Mouse (Mus musculus): ENCODE results near the gene Btbd35f25.

DNA sequence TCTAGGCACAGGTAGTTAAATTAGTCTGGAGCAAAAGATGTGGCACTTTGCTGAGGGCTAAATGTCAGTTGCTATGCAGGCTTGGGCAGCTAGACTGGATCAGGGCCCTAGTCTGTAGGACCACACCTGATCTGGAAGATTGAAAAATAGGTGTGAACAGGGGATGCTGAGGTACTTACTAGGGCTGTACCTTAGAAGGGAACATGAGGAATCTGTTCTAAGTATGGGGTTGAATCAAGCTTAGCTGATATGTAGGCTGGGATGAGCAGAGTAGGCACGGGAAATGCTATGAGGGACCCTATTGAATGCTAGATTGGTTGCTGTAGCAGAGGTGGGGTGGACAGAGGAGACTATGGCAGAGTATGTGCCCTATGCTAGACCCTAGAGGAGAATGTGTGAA lies 47.0 kb upstream of the Btbd35f25 start:
- TF ChIP-seq CTCF (IDR thresholded peaks at IDR 0.05; ENCODE audit: low read depth) = no peak
- no peak for TF ChIP-seq EP300 (IDR thresholded peaks at IDR 0.05; ENCODE audit: low read depth)
